Mouse (Mus musculus) spleen, adult 2 months (tissue): ENCODE measurements around the gene Glt1d1. TPM values are rescaled to one million over a fixed set of nuclear protein-coding genes. Genes with fewer than 3 reads are reported as not detected.
"Not testable (repeated sequence)": the region's sequence is repeated elsewhere in the genome, so short reads cannot be mapped to it uniquely, and the experiment has no call there.

Experiments
- DNase-seq, 2 experiments: peaks; one replicate each; pipeline versions ENCODE4 v3.0.0 to v3.0.0-alpha.2; 2012 to 2021; ENCODE audit warnings: low spot score in 2 of 2, low read depth in 1 of 2
- H3K27ac ChIP-seq: fragments of 200-500 bp; 2 replicates; pipeline ENCODE4 v1.5.1; 2012; ENCODE audit warnings: low read length, inconsistent platforms; ENCODE audit not compliant: insufficient read depth
- H3K27me3 ChIP-seq: fragments of 200-500 bp; 2 replicates; pipeline ENCODE4 v1.6.1; 2012; ENCODE audit warnings: mild to moderate bottlenecking, moderate library complexity, low read length, inconsistent platforms; ENCODE audit not compliant: control insufficient read depth, insufficient read depth
- H3K36me3 ChIP-seq: fragments of 200-500 bp; 2 replicates; pipeline ENCODE4 v1.6.1; 2012; ENCODE audit warnings: mild to moderate bottlenecking, low read length, inconsistent platforms; ENCODE audit not compliant: control insufficient read depth, insufficient read depth
- H3K4me1 ChIP-seq: fragments of 200-500 bp; 2 replicates; pipeline ENCODE4 v1.6.1; 2011; ENCODE audit warnings: inconsistent platforms; ENCODE audit not compliant: control insufficient read depth, insufficient read depth, insufficient read length
- H3K4me3 ChIP-seq: fragments of 200-500 bp; 2 replicates; pipeline ENCODE4 v1.5.1; 2011; ENCODE audit warnings: mild to moderate bottlenecking, inconsistent platforms; ENCODE audit not compliant: insufficient read depth, insufficient read length; ENCODE audit errors: extremely low read depth
- CTCF ChIP-seq: fragments of 200-500 bp; IDR thresholded peaks from 2 replicates; pipeline ENCODE4 v1.5.1; 2011; ENCODE audit warnings: mild to moderate bottlenecking, inconsistent platforms; ENCODE audit not compliant: insufficient read depth, insufficient read length, insufficient replicate concordance; ENCODE audit errors: extremely low read depth
- POLR2A ChIP-seq: fragments of 200-500 bp; IDR thresholded peaks from 2 replicates; pipeline ENCODE4 v1.6.1; 2011; ENCODE audit warnings: low read depth, low read length, inconsistent platforms
- WGBS: fragments of 180-500 bp; shearing (Covaris S2); methylation state at CpG from one replicate; pipeline ENCODE4 v1.1.7; 2018; 5-methylcytosine and 5-hydroxymethylcytosine counted together
- polyA plus RNA-seq: library from polyadenylated mRNA; depleted of rRNA; stranded (reverse); fragments of >200 nt; gene quantifications from 2 replicates; pipeline ENCODE4 v1.2.3, GENCODE M21; 2012

Gene Glt1d1
- polyA plus RNA-seq, 1 experiment: 0.12 TPM

- Histone ChIP-seq H3K27me3 (no peaks in the 10 kb centered on the region), H3K36me3 (no peaks in the 10 kb centered on the region), H3K4me3 (no peak overlapping the region), H3K27ac (no peak overlapping the region), H3K4me1 (no peaks in the 10 kb centered on the region)
- DNase-seq: no peak
- no peak for TF ChIP-seq CTCF
- TF ChIP-seq POLR2A: no peak
- WGBS: 86% methylated on average over 2 of the region's 2 CpGs
Measured at GRCm38 (mm10) chr5:127730351-127730750, 98.3 kb downstream of the Glt1d1 start.

DNA sequence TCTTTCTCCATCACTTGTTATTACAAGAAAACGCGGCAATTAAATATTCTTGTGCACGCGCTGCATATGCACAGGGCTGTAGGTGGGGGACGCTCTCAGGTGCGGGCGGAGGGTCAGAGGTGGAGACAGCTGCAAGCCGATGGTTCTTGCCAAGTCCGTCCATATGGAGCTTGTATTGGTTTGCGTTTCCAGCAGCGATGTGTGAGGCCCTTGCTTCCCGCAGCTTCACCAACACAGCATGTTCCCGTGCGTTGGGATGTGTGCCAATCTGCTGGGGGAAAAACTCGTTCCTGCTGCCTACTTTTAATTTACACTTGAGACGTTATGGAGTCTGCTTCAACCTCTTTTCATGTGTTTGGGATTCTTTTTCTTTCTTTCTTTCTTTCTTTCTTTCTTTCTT lies 109.3 kb downstream of the Glt1d1 start:
- no peak overlapping the region for H3K4me3 ChIP-seq
- TF ChIP-seq CTCF (no peak), POLR2A (no peak)
- WGBS: 91% methylated on average over 16 of the region's 16 CpGs
- no peaks in the 10 kb centered on the region for H3K36me3 ChIP-seq
- DNase-seq: no peak
- H3K4me1 ChIP-seq: no peaks in the 10 kb centered on the region
- H3K27me3 ChIP-seq: no peaks in the 10 kb centered on the region
- H3K27ac ChIP-seq: no peak overlapping the region

GRCm38 (mm10) chr5:127749540-127749939 lies 117.5 kb downstream of the Glt1d1 start:
- not testable (repeated sequence) for DNase-seq, H3K4me1 ChIP-seq, H3K4me3 ChIP-seq, H3K36me3 ChIP-seq, H3K27me3 ChIP-seq, H3K27ac ChIP-seq
- WGBS: 93% methylated on average over 3 of the region's 3 CpGs

DNA sequence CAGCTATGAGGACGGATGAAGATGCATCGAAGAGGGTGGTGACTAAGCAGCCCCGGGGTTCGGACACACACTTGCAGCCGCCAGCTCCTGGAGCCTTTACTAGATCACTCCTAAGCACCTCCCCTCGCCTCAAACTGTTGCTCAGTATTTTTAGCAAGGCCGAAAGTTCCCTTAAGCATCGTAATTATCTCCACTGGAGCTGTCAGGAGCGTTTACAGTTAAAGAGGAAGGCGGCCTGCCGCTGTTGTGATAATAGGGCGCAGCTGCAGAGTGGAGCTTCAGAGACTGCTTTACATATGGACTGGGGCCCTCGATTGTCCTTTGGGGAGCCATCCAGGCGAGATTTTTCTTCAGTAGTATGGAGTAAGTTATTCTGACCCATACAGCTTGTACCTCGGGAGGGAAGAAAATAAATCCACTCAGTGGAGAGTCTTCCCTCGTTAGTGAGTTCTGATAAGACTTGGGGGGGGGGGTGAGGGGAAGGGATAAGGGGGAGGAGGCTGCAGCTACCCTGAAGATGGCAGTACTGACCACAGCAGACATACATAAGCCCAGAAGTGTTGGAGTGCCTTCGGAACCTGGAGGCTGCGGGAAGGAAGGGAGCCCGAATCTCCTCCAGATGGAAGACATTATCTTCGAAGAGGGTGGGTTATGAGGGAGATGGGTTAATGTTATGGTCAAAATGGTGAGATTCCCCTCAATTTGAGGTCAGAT lies 119.4 kb downstream of the Glt1d1 start:
- no peak overlapping the region for H3K4me3 ChIP-seq
- H3K36me3 ChIP-seq: no peaks in the 10 kb centered on the region
- no peak overlapping the region for H3K27ac ChIP-seq
- DNase-seq: no peak
- WGBS: 44% methylated on average over 20 of the region's 20 CpGs
- H3K27me3 ChIP-seq: no peaks in the 10 kb centered on the region
- TF ChIP-seq POLR2A: no peak
- TF ChIP-seq CTCF: no peak
- no peaks in the 10 kb centered on the region for H3K4me1 ChIP-seq

- no peak overlapping the region for H3K4me3 ChIP-seq
- no peak overlapping the region for H3K27ac ChIP-seq
- no peaks in the 10 kb centered on the region for H3K4me1 ChIP-seq
- WGBS: 87% methylated on average over 4 of the region's 4 CpGs
- no peak for DNase-seq
- H3K36me3 ChIP-seq: no peaks in the 10 kb centered on the region
- H3K27me3 ChIP-seq: no peaks in the 10 kb centered on the region
- TF ChIP-seq POLR2A (no peak), CTCF (no peak)
Measured at GRCm38 (mm10) chr5:127755594-127755993, 123.5 kb downstream of the Glt1d1 start.

DNA sequence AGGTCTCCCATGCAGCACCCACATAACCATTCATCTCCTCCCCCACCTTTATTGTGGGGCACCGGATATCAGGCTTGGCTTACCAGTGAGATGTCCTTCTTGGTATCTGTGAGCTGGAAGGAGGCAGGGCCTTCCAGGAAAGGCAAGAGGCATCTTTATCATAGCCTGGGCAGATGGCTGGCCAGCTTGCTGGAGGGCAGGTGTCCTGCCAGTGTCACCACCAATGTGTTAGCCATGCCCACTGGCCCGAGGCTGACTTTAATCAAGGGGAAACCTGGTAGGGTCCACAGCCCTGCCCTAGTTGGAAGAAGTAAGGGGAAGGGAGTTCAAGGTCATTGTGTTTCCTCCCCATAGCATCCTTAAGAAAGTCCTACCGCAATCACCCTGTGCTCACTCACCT lies 123.9 kb downstream of the Glt1d1 start:
- no peaks in the 10 kb centered on the region for H3K36me3 ChIP-seq
- no peak for DNase-seq
- H3K4me1 ChIP-seq: no peaks in the 10 kb centered on the region
- TF ChIP-seq CTCF (no peak), POLR2A (no peak)
- H3K27me3 ChIP-seq: no peaks in the 10 kb centered on the region
- no peak overlapping the region for H3K27ac ChIP-seq
- 90% methylated on average over 3 of the region's 3 CpGs for WGBS
- no peak overlapping the region for H3K4me3 ChIP-seq

- TF ChIP-seq CTCF (no peak), POLR2A (no peak)
- Histone ChIP-seq H3K27ac (no peak overlapping the region), H3K27me3 (no peaks in the 10 kb centered on the region), H3K4me3 (no peak overlapping the region), H3K36me3 (no peaks in the 10 kb centered on the region), H3K4me1 (no peaks in the 10 kb centered on the region)
- no peak for DNase-seq
- 84% methylated on average over 4 of the region's 4 CpGs for WGBS
Measured at GRCm38 (mm10) chr5:127756671-127757423, 124.8 kb downstream of the Glt1d1 start.
